Mouse (Mus musculus) layer of hippocampus, postnatal 10 days (tissue): ENCODE data around the gene Ccdc149. TPM values are rescaled to one million over a fixed set of nuclear protein-coding genes. Genes with fewer than 3 reads are reported as not detected.

Source experiments
- total RNA-seq, 2 experiments: library from RNA; stranded (reverse); gene quantifications; 2 replicates each; pipeline ENCODE4 v1.2.3; 2021

Ccdc149 gene
- total RNA-seq, 2 experiments from 2014 or later = 37.0 to 39.8 TPM

Other genes starting within 250 kb of the Ccdc149 start
- 1 to 10 TPM; 4.8 to 5.1 TPM for gene Sod3, start 107.7 kb downstream of the Ccdc149 start, total RNA-seq
- gene Lgi2, start 94.9 kb upstream of the Ccdc149 start, total RNA-seq = 10 to 100 TPM; 36.2 to 40.3 TPM
- 10 to 100 TPM; 10.0 to 10.6 TPM for gene Sepsecs, start 198.2 kb upstream of the Ccdc149 start, total RNA-seq